Mouse (Mus musculus): ENCODE results near the gene Sh3d19. TPM values are rescaled to one million over a fixed set of nuclear protein-coding genes. Genes with fewer than 3 reads are reported as not detected.

The Sh3d19 gene
- polyA plus RNA-seq, 1 experiment from 2014 or later: 23.0 TPM

- no peaks in the 10 kb centered on the region for H3K27me3 ChIP-seq (ENCODE audit: control insufficient read depth, insufficient read depth, low read length)
- 0 out of 2 replicates have a peak, but pooled peaks cover 2% of the 10 kb centered on the region for H3K4me1 ChIP-seq (replicated peaks; ENCODE audit: control insufficient read depth, insufficient read depth)
- no peak for TF ChIP-seq CTCF (IDR thresholded peaks at IDR 0.05; ENCODE audit: low read depth)
- TF ChIP-seq EP300 (optimal IDR thresholded peaks at IDR 0.05): no peak
- no peak overlapping the region for H3K4me3 ChIP-seq (ENCODE audit: low read depth, low read length)
- no peak overlapping the region for H3K27ac ChIP-seq (replicated peaks)
- 32% methylated on average over 3 of the region's 3 CpGs for WGBS
- ATAC-seq (ENCODE audit: low FRiP score, low TSS enrichment) (peak; percentile 7; the same call in 1 of the 2 replicates), DNase-seq (ENCODE audit: low spot score) (no peak)
- peaks cover 2% of the 10 kb centered on the region; the same call in 1 of the 2 replicates for H3K36me3 ChIP-seq (ENCODE audit: control insufficient read depth, insufficient read depth, low read length)
- H3K9me3 ChIP-seq (ENCODE audit: control insufficient read depth, low read length): no peaks in the 10 kb centered on the region
- no peak overlapping the region for H3K4me2 ChIP-seq (replicated peaks; ENCODE audit: low read depth)
- no peak overlapping the region for H3K9ac ChIP-seq (ENCODE audit: low read length)
These were observed 40.9 kb downstream of the Sh3d19 start for GRCm38 (mm10) chr3:86011833-86012232.

- H3K4me1 ChIP-seq (replicated peaks; ENCODE audit: control insufficient read depth, insufficient read depth): 0 out of 2 replicates have a peak, but pooled peaks cover 2% of the 10 kb centered on the region
- H3K27me3 ChIP-seq (ENCODE audit: control insufficient read depth, insufficient read depth, low read length): no peaks in the 10 kb centered on the region
- no peak for TF ChIP-seq CTCF (IDR thresholded peaks at IDR 0.05; ENCODE audit: low read depth)
- TF ChIP-seq EP300 (optimal IDR thresholded peaks at IDR 0.05): no peak
- ATAC-seq (ENCODE audit: low FRiP score, low TSS enrichment) (peak; percentile 61; the same call in 1 of the 2 replicates), DNase-seq (ENCODE audit: low spot score) (peak; percentile 48)
- no peaks in the 10 kb centered on the region for H3K36me3 ChIP-seq (ENCODE audit: control insufficient read depth, insufficient read depth, low read length)
- 51% methylated on average over 10 of the region's 10 CpGs for WGBS
- no peak overlapping the region for H3K9ac ChIP-seq (ENCODE audit: low read length)
- H3K27ac ChIP-seq (replicated peaks): no peak overlapping the region
- no peak overlapping the region for H3K4me2 ChIP-seq (replicated peaks; ENCODE audit: low read depth)
- no peaks in the 10 kb centered on the region for H3K9me3 ChIP-seq (ENCODE audit: control insufficient read depth, low read length)
- H3K4me3 ChIP-seq (ENCODE audit: low read depth, low read length): no peak overlapping the region
These were observed 42.9 kb downstream of the Sh3d19 start for GRCm38 (mm10) chr3:86013837-86014236.

GRCm38 (mm10) chr3:86016965-86017364 is 46.1 kb downstream of the Sh3d19 start:
- TF ChIP-seq EP300 (optimal IDR thresholded peaks at IDR 0.05): no peak
- no peak for TF ChIP-seq CTCF (IDR thresholded peaks at IDR 0.05; ENCODE audit: low read depth)
- ATAC-seq (ENCODE audit: low FRiP score, low TSS enrichment) (no peak), DNase-seq (ENCODE audit: low spot score) (no peak)
- H3K4me1 ChIP-seq (replicated peaks; ENCODE audit: control insufficient read depth, insufficient read depth): 0 out of 2 replicates have a peak, but pooled peaks cover 1% of the 10 kb centered on the region
- H3K9ac ChIP-seq (ENCODE audit: low read length): no peak overlapping the region
- H3K27ac ChIP-seq (replicated peaks): no peak overlapping the region
- WGBS: 95% methylated on average over 1 of the region's 1 CpGs
- H3K36me3 ChIP-seq (ENCODE audit: control insufficient read depth, insufficient read depth, low read length): no peaks in the 10 kb centered on the region
- H3K4me2 ChIP-seq (replicated peaks; ENCODE audit: low read depth): no peak overlapping the region
- H3K4me3 ChIP-seq (ENCODE audit: low read depth, low read length): no peak overlapping the region
- no peaks in the 10 kb centered on the region for H3K9me3 ChIP-seq (ENCODE audit: control insufficient read depth, low read length)
- H3K27me3 ChIP-seq (ENCODE audit: control insufficient read depth, insufficient read depth, low read length): no peaks in the 10 kb centered on the region

- DNase-seq (ENCODE audit: low spot score): no peak
- 65% methylated on average over 8 of the region's 8 CpGs for WGBS
These were observed 46.6 kb downstream of the Sh3d19 start for GRCm38 (mm10) chr3:86017484-86017883.

GRCm38 (mm10) chr3:86020921-86021650 is 50.2 kb downstream of the Sh3d19 start:
- Histone ChIP-seq H3K36me3 (ENCODE audit: control insufficient read depth, insufficient read depth, low read length) (no peaks in the 10 kb centered on the region), H3K9me3 (ENCODE audit: control insufficient read depth, low read length) (no peaks in the 10 kb centered on the region), H3K27ac (replicated peaks) (no peak overlapping the region), H3K4me3 (ENCODE audit: low read depth, low read length) (no peak overlapping the region), H3K9ac (ENCODE audit: low read length) (no peak overlapping the region), H3K4me2 (replicated peaks; ENCODE audit: low read depth) (no peak overlapping the region), H3K4me1 (replicated peaks; ENCODE audit: control insufficient read depth, insufficient read depth) (no peaks in the 10 kb centered on the region), H3K27me3 (ENCODE audit: control insufficient read depth, insufficient read depth, low read length) (no peaks in the 10 kb centered on the region)
- ATAC-seq (ENCODE audit: low FRiP score, low TSS enrichment) (no peak), DNase-seq (ENCODE audit: low spot score) (no peak)
- 81% methylated on average over 16 of the region's 16 CpGs for WGBS
- no peak for TF ChIP-seq CTCF (IDR thresholded peaks at IDR 0.05; ENCODE audit: low read depth)
- no peak for TF ChIP-seq EP300 (optimal IDR thresholded peaks at IDR 0.05)

More at GRCm38 (mm10) chr3:86017484-86017883, 46.6 kb downstream of the Sh3d19 start:
- Histone ChIP-seq H3K27me3 (ENCODE audit: control insufficient read depth, insufficient read depth, low read length) (no peaks in the 10 kb centered on the region), H3K9ac (ENCODE audit: low read length) (no peak overlapping the region), H3K36me3 (ENCODE audit: control insufficient read depth, insufficient read depth, low read length) (no peaks in the 10 kb centered on the region), H3K27ac (replicated peaks) (no peak overlapping the region), H3K9me3 (ENCODE audit: control insufficient read depth, low read length) (no peaks in the 10 kb centered on the region), H3K4me2 (replicated peaks; ENCODE audit: low read depth) (no peak overlapping the region), H3K4me1 (replicated peaks; ENCODE audit: control insufficient read depth, insufficient read depth) (no peaks in the 10 kb centered on the region), H3K4me3 (ENCODE audit: low read depth, low read length) (no peak overlapping the region)
- ATAC-seq (ENCODE audit: low FRiP score, low TSS enrichment): no peak
- TF ChIP-seq CTCF (IDR thresholded peaks at IDR 0.05; ENCODE audit: low read depth) (no peak), EP300 (optimal IDR thresholded peaks at IDR 0.05) (no peak)

- no peak for TF ChIP-seq EP300 (optimal IDR thresholded peaks at IDR 0.05)
- TF ChIP-seq CTCF (IDR thresholded peaks at IDR 0.05; ENCODE audit: low read depth): no peak
These were observed 50.7 kb downstream of the Sh3d19 start for GRCm38 (mm10) chr3:86021651-86022050.

More at GRCm38 (mm10) chr3:86021651-86022050, 50.7 kb downstream of the Sh3d19 start:
- no peaks in the 10 kb centered on the region for H3K36me3 ChIP-seq (ENCODE audit: control insufficient read depth, insufficient read depth, low read length)
- DNase-seq (ENCODE audit: low spot score): no peak
- no peaks in the 10 kb centered on the region for H3K27me3 ChIP-seq (ENCODE audit: control insufficient read depth, insufficient read depth, low read length)
- H3K4me2 ChIP-seq (replicated peaks; ENCODE audit: low read depth): no peak overlapping the region
- no peak overlapping the region for H3K9ac ChIP-seq (ENCODE audit: low read length)
- 88% methylated on average over 4 of the region's 4 CpGs for WGBS
- H3K9me3 ChIP-seq (ENCODE audit: control insufficient read depth, low read length): no peaks in the 10 kb centered on the region
- no peak overlapping the region for H3K27ac ChIP-seq (replicated peaks)
- no peaks in the 10 kb centered on the region for H3K4me1 ChIP-seq (replicated peaks; ENCODE audit: control insufficient read depth, insufficient read depth)
- ATAC-seq (ENCODE audit: low FRiP score, low TSS enrichment): no peak
- no peak overlapping the region for H3K4me3 ChIP-seq (ENCODE audit: low read depth, low read length)
